ENCODE assay signal across 8 mouse cellular contexts in the genomic region with DNA sequence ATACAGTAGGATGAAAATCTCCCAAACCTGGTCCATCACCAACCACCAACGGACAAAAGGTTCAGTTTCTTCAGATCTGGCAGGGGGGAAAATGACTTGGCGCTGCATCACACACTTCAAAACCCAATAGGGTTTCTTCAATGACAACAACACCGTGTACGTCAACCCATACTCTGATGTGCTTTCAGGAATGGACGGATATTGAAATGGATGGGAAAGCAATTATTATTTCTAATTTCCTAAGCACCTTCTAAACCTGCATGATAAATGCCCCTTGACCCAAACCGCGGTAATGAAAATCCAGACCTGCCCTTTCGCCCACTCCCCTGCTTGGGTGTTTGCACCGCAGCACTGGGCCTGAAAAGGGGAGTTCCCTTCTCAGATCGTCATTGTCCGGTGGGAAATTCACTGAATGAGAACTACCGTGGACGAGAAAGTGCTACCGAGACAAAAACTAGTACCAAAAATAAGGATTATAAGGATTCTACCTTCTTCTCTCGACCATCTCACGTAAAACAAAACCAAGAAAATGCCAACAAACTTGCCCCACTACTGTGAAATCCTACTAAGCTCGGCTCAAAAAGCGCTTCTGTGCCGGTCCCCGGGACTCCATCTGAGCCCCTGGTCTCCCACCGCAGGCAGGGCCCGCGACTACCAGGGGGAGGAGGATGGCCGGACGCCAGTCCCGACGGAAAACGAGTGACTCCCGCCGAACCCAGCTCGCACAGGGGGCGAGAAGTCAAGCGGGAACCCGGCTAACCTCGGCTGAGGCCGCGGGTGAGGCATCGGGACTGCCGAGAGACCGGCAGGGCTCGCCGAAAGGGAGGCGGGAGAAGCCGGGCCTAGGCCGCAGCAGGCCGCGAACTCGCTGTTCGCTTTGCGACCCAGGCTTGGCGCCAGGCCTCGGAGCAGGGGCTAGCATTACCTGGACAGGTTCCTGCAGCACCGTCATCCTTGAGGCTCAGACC. TPM values are rescaled to one million over a fixed set of nuclear protein-coding genes. Genes with fewer than 3 reads are reported as not detected.
A peak's percentile ranks its signal among the peaks of the same experiment; 100 is the strongest.
DNase-seq lines count a peak whose midpoint lies in the region; ATAC-seq and TF ChIP-seq lines count a peak whose summit lies in the region.

No protein-coding gene starts in this region.

- peaks cover 8% of the 10 kb centered on the region; the same call in 1 of the 2 replicates for H3K4me1 ChIP-seq in forebrain, embryonic 14.5 days (ENCODE audit: control insufficient read depth, insufficient read depth, low read length)
- peaks cover 51% of the 10 kb centered on the region for H3K4me1 ChIP-seq in liver, embryonic 13.5 days (replicated peaks)

- peak; percentile 16 for DNase-seq in cerebellum, adult 8-10 months
- DNase-seq in adrenal gland, postnatal 4 days (ENCODE audit: low spot score in 2 of 2): peak; percentile 56 to 68
- DNase-seq in forebrain, embryonic 14.5 days (ENCODE audit: low spot score): peak; percentile 31
- DNase-seq in hindlimb bud, embryonic 11.5 days (ENCODE audit: extremely low spot score, low read depth, low spot score): peak; percentile 31
- peak; percentile 40 for DNase-seq in liver, embryonic 13.5 days
- peak; percentile 90 for DNase-seq in testis, postnatal 10 days (ENCODE audit: low spot score)

- H3K4me2 ChIP-seq in forebrain, embryonic 14.5 days (ENCODE audit: low read length): peak overlapping the region; percentile 77
- peak overlapping the region; percentile 76 for H3K4me2 ChIP-seq in liver, embryonic 13.5 days
- H3K4me2 ChIP-seq in myocyte (ENCODE audit: low read depth): peak overlapping the region; percentile 75

- WGBS in forebrain, embryonic 14.5 days: under 1% methylated on average over 52 of the region's 53 CpGs
- WGBS in liver, embryonic 13.5 days (ENCODE audit: insufficient replicate concordance): under 1% methylated on average over 51 of the region's 53 CpGs

- no peaks in the 10 kb centered on the region for H3K27me3 ChIP-seq in forebrain, embryonic 14.5 days (replicated peaks; ENCODE audit: control insufficient read depth, insufficient read depth, low read length)
- no peaks in the 10 kb centered on the region for H3K27me3 ChIP-seq in liver, embryonic 13.5 days
- no peaks in the 10 kb centered on the region for H3K27me3 ChIP-seq in myocyte (ENCODE audit: control insufficient read depth, insufficient read depth, insufficient read length)

- H3K9ac ChIP-seq in forebrain, embryonic 14.5 days (ENCODE audit: low read length): peak overlapping the region; percentile 100
- H3K9ac ChIP-seq in liver, embryonic 13.5 days: peak overlapping the region; percentile 99

- no peak for ATAC-seq in cerebellum, adult (ENCODE audit: insufficient number of reproducible peaks, low FRiP score, low TSS enrichment)
- ATAC-seq in forebrain, embryonic 14.5 days: peak; percentile 76
- ATAC-seq in liver, embryonic 13.5 days (ENCODE audit: low read depth): peak; percentile 77

- peak overlapping the region; percentile 95 for H3K4me3 ChIP-seq in forebrain, embryonic 14.5 days (ENCODE audit: low read depth, low read length)
- peak overlapping the region; percentile 91 for H3K4me3 ChIP-seq in liver, embryonic 13.5 days (replicated peaks)
- peak overlapping the region; percentile 97 for H3K4me3 ChIP-seq in myocyte

- H3ac ChIP-seq in myocyte (ENCODE audit: control insufficient read depth, insufficient read length): peak overlapping the region; percentile 67

- no peak for TF ChIP-seq POLR2A in myocyte (IDR thresholded peaks at IDR 0.05; ENCODE audit: insufficient read length, low read depth)

- H3K9me3 ChIP-seq in forebrain, embryonic 14.5 days (replicated peaks; ENCODE audit: control insufficient read depth, low read length): no peaks in the 10 kb centered on the region
- H3K9me3 ChIP-seq in liver, embryonic 13.5 days (replicated peaks): no peaks in the 10 kb centered on the region

- 0 out of 2 replicates have a peak, but pooled peaks cover 3% of the 10 kb centered on the region for H3K36me3 ChIP-seq in forebrain, embryonic 14.5 days (ENCODE audit: control insufficient read depth, insufficient read depth, low read length)
- H3K36me3 ChIP-seq in liver, embryonic 13.5 days: peaks cover 21% of the 10 kb centered on the region
- peaks cover 7% of the 10 kb centered on the region for H3K36me3 ChIP-seq in myocyte (ENCODE audit: control insufficient read depth, insufficient read depth)

- peak overlapping the region; percentile 83 for H3K27ac ChIP-seq in forebrain, embryonic 14.5 days (ENCODE audit: low read depth, low read length)
- H3K27ac ChIP-seq in liver, embryonic 13.5 days: peak overlapping the region; percentile 93

- peaks cover 55% of the 10 kb centered on the region for H3K79me2 ChIP-seq in myocyte (ENCODE audit: control insufficient read depth, insufficient read depth)

TF ChIP-seq in myocyte, 11 proteins besides CTCF, POLR2A, EP300 and RAD21:
- no peak for TF ChIP-seq MYOG (IDR thresholded peaks at IDR 0.05; ENCODE audit: control insufficient read depth in 1 of 3, insufficient read depth in 1 of 3, insufficient read length in 2 of 3, low read depth in 2 of 3)
- TF ChIP-seq TCF3 (IDR thresholded peaks at IDR 0.05; ENCODE audit: insufficient read length, low read depth): no peak
- TF ChIP-seq MAX (IDR thresholded peaks at IDR 0.05; ENCODE audit: low read depth): no peak
- TF ChIP-seq SRF (IDR thresholded peaks at IDR 0.05; ENCODE audit: control insufficient read depth, insufficient read length, low read depth): no peak
- TF ChIP-seq REST (IDR thresholded peaks at IDR 0.05; ENCODE audit: insufficient read depth, insufficient read length): no peak
- no peak for TF ChIP-seq E2F4 (IDR thresholded peaks at IDR 0.05; ENCODE audit: insufficient read depth)
- no peak for TF ChIP-seq MYOD1 (IDR thresholded peaks at IDR 0.05; ENCODE audit: control insufficient read depth in 1 of 3, insufficient read length in 2 of 3, low read depth in 2 of 3)
- no peak for TF ChIP-seq TCF12 (IDR thresholded peaks at IDR 0.05; ENCODE audit: insufficient read depth, poor library complexity, severe bottlenecking)
- no peak for TF ChIP-seq USF1 (IDR thresholded peaks at IDR 0.05; ENCODE audit: low read depth)

RNA-seq across cellular contexts. Expression of gene Cdc27, which starts 0.7 kb away (rescaled TPM):
- total RNA-seq in adrenal gland, postnatal 4 days (2021): 10 to 100 TPM; 62.1 to 64.1 TPM
- 50.2 and 50.4 TPM in 2 replicates for polyA plus RNA-seq in forebrain, embryonic 14.5 days (2014; fragmentation: Nextera tagmentation; extraction: Ambion mirVana)
- polyA plus RNA-seq in liver, embryonic 13.5 days (2015; fragmentation: Nextera tagmentation; extraction: Ambion mirVana): 22.9 and 29.4 TPM in 2 replicates
- polyA plus RNA-seq in myocyte (2012; fragmentation: generic; extraction: Trizol): 9.2 TPM

RNA-seq across cellular contexts. Expression of gene Myl4, which starts 0.7 kb away (rescaled TPM):
- total RNA-seq in adrenal gland, postnatal 4 days (2021): 10 to 100 TPM in 1 of 2 experiments, 1 to 10 TPM in 1; 5.4 to 15.4 TPM
- polyA plus RNA-seq in forebrain, embryonic 14.5 days (2014; fragmentation: Nextera tagmentation; extraction: Ambion mirVana): 1.7 and 3.0 TPM in 2 replicates
- polyA plus RNA-seq in liver, embryonic 13.5 days (2015; fragmentation: Nextera tagmentation; extraction: Ambion mirVana): 4.6 and 4.9 TPM in 2 replicates
- 5,062 TPM for polyA plus RNA-seq in myocyte (2012; fragmentation: generic; extraction: Trizol)

RNA-seq across cellular contexts. Expression of gene Itgb3, which starts 58.1 kb away (rescaled TPM):
- 10 to 100 TPM; 12.9 to 16.6 TPM for total RNA-seq in adrenal gland, postnatal 4 days (2021)
- 0.24 and 0.27 TPM in 2 replicates for polyA plus RNA-seq in forebrain, embryonic 14.5 days (2014; fragmentation: Nextera tagmentation; extraction: Ambion mirVana)
- polyA plus RNA-seq in liver, embryonic 13.5 days (2015; fragmentation: Nextera tagmentation; extraction: Ambion mirVana): 16.5 and 21.4 TPM in 2 replicates
- polyA plus RNA-seq in myocyte (2012; fragmentation: generic; extraction: Trizol): 25.0 TPM

Comparison
In these comparisons a context has a peak if more than half of its experiments do, and no peak if none do; other contexts are left out.
1. DNase-seq: peak in every context shown above with its lines; median percentile 90 in testis, postnatal 10 days; 62 in adrenal gland, postnatal 4 days; 40 in liver, embryonic 13.5 days; 31 in forebrain, embryonic 14.5 days; 31 in hindlimb bud, embryonic 11.5 days; 16 in cerebellum, adult 8-10 months.
2. RNA of gene Myl4, which starts 0.7 kb away (polyA plus RNA-seq): 5,062 TPM in myocyte (single experiment); 4.6 to 4.9 TPM in liver, embryonic 13.5 days and 1.7 to 3.0 TPM in forebrain, embryonic 14.5 days; every median in the first group is over 100 times any median in the second.
3. RNA of gene Itgb3, which starts 58.1 kb away (polyA plus RNA-seq): 25.0 TPM in myocyte (single experiment) and 16.5 to 21.4 TPM in liver, embryonic 13.5 days; 0.24 to 0.27 TPM in forebrain, embryonic 14.5 days; every median in the first group is over 10 times any median in the second.
4. Peak in every context shown above with its lines, with median percentiles within 50 percentile points of each other: H3K4me2 ChIP-seq and H3K4me3 ChIP-seq.